Mouse (Mus musculus): ENCODE measurements around the gene Gab2.
A peak's percentile ranks its signal among the peaks of the same experiment; 100 is the strongest.

Gab2 gene

GRCm38 (mm10) chr7:97344655-97345054 lies 263.3 kb downstream of the Gab2 start:
- DNase-seq (ENCODE audit: low read depth, low spot score): no peak

GRCm38 (mm10) chr7:97345229-97345871 lies 264.0 kb downstream of the Gab2 start:
- DNase-seq (ENCODE audit: low read depth, low spot score): peak; percentile 96

- DNase-seq (ENCODE audit: low read depth, low spot score): no peak
These were observed 264.9 kb downstream of the Gab2 start for GRCm38 (mm10) chr7:97346111-97346821.

GRCm38 (mm10) chr7:97346822-97347166 lies 265.4 kb downstream of the Gab2 start:
- no peak for DNase-seq (ENCODE audit: low read depth, low spot score)

GRCm38 (mm10) chr7:97347464-97347863 lies 266.1 kb downstream of the Gab2 start:
- no peak for DNase-seq (ENCODE audit: low read depth, low spot score)

GRCm38 (mm10) chr7:97348318-97348717 lies 266.9 kb downstream of the Gab2 start:
- DNase-seq (ENCODE audit: low read depth, low spot score): no peak

- DNase-seq (ENCODE audit: low read depth, low spot score): no peak
These were observed 267.4 kb downstream of the Gab2 start for GRCm38 (mm10) chr7:97348836-97349235.

GRCm38 (mm10) chr7:97349438-97349837 lies 268.1 kb downstream of the Gab2 start:
- no peak for DNase-seq (ENCODE audit: low read depth, low spot score)

- no peak for DNase-seq (ENCODE audit: low read depth, low spot score)
These were observed 269.5 kb downstream of the Gab2 start for GRCm38 (mm10) chr7:97350891-97351290.

GRCm38 (mm10) chr7:97351792-97352513 lies 270.6 kb downstream of the Gab2 start:
- no peak for DNase-seq (ENCODE audit: low read depth, low spot score)

- no peak for DNase-seq (ENCODE audit: low read depth, low spot score)
These were observed 272.0 kb downstream of the Gab2 start for GRCm38 (mm10) chr7:97353356-97353755.

- no peak for DNase-seq (ENCODE audit: low read depth, low spot score)
These were observed 273.9 kb downstream of the Gab2 start for GRCm38 (mm10) chr7:97355068-97355841.

- no peak for DNase-seq (ENCODE audit: low read depth, low spot score)
These were observed 274.9 kb downstream of the Gab2 start for GRCm38 (mm10) chr7:97356253-97356652.

GRCm38 (mm10) chr7:97356875-97357276 lies 275.5 kb downstream of the Gab2 start:
- peak; percentile 55 for DNase-seq (ENCODE audit: low read depth, low spot score)

- no peak for DNase-seq (ENCODE audit: low read depth, low spot score)
These were observed 276.5 kb downstream of the Gab2 start for GRCm38 (mm10) chr7:97357840-97358239.

- no peak for DNase-seq (ENCODE audit: low read depth, low spot score)
These were observed 277.0 kb downstream of the Gab2 start for GRCm38 (mm10) chr7:97358347-97358746.

Measured in brain, adult 2 months (tissue).